Mouse (Mus musculus): ENCODE results near the gene Cbl. TPM values are rescaled to one million over a fixed set of nuclear protein-coding genes. Genes with fewer than 3 reads are reported as not detected.
A peak's percentile ranks its signal among the peaks of the same experiment; 100 is the strongest.

Cbl gene
- polyA plus RNA-seq, 1 experiment = 14.2 TPM

GRCm38 (mm10) chr9:44130034-44130433 is 103.8 kb downstream of the Cbl start:
- peak; percentile 73 for DNase-seq
- under 1% methylated on average over 27 of the region's 27 CpGs for WGBS
- Histone ChIP-seq H3K4me1 (ENCODE audit: control insufficient read depth, insufficient read depth, low read length) (peaks cover 17% of the 10 kb centered on the region), H3K4me3 (replicated peaks; ENCODE audit: extremely low read depth, low read depth, low read length) (peak overlapping the region; percentile 30)
- TF ChIP-seq POLR2A (IDR thresholded peaks at IDR 0.05; ENCODE audit: borderline replicate concordance, extremely low read depth, low read depth, low read length) = peak; percentile 64; the same call in 1 of the 2 replicates
- no peak for TF ChIP-seq CTCF (IDR thresholded peaks at IDR 0.05; ENCODE audit: insufficient read depth, low read length)

- DNase-seq = no peak
- 7% methylated on average over 9 of the region's 9 CpGs for WGBS
- Histone ChIP-seq H3K4me1 (ENCODE audit: control insufficient read depth, insufficient read depth, low read length) (peaks cover 18% of the 10 kb centered on the region), H3K4me3 (replicated peaks; ENCODE audit: extremely low read depth, low read depth, low read length) (peak overlapping the region; percentile 30)
- peak; percentile 40; the same call in 1 of the 2 replicates for TF ChIP-seq POLR2A (IDR thresholded peaks at IDR 0.05; ENCODE audit: borderline replicate concordance, extremely low read depth, low read depth, low read length)
- no peak for TF ChIP-seq CTCF (IDR thresholded peaks at IDR 0.05; ENCODE audit: insufficient read depth, low read length)
These were observed 104.2 kb downstream of the Cbl start for GRCm38 (mm10) chr9:44129633-44130032.

GRCm38 (mm10) chr9:44127351-44127801 is 106.5 kb downstream of the Cbl start:
- 25% methylated on average over 3 of the region's 3 CpGs for WGBS
- Histone ChIP-seq H3K4me3 (replicated peaks; ENCODE audit: extremely low read depth, low read depth, low read length) (no peak overlapping the region), H3K4me1 (ENCODE audit: control insufficient read depth, insufficient read depth, low read length) (peaks cover 18% of the 10 kb centered on the region)
- no peak for DNase-seq
- TF ChIP-seq POLR2A (IDR thresholded peaks at IDR 0.05; ENCODE audit: borderline replicate concordance, extremely low read depth, low read depth, low read length) = no peak
- no peak for TF ChIP-seq CTCF (IDR thresholded peaks at IDR 0.05; ENCODE audit: insufficient read depth, low read length)

GRCm38 (mm10) chr9:44126746-44127145 is 107.1 kb downstream of the Cbl start:
- WGBS = 54% methylated on average over 3 of the region's 3 CpGs
- no peak overlapping the region for H3K4me3 ChIP-seq (replicated peaks; ENCODE audit: extremely low read depth, low read depth, low read length)
- H3K4me1 ChIP-seq (ENCODE audit: control insufficient read depth, insufficient read depth, low read length) = peaks cover 18% of the 10 kb centered on the region
- TF ChIP-seq CTCF (IDR thresholded peaks at IDR 0.05; ENCODE audit: insufficient read depth, low read length) = no peak
- no peak for TF ChIP-seq POLR2A (IDR thresholded peaks at IDR 0.05; ENCODE audit: borderline replicate concordance, extremely low read depth, low read depth, low read length)
- no peak for DNase-seq

- TF ChIP-seq CTCF (IDR thresholded peaks at IDR 0.05; ENCODE audit: insufficient read depth, low read length) (peak; percentile 91), POLR2A (IDR thresholded peaks at IDR 0.05; ENCODE audit: borderline replicate concordance, extremely low read depth, low read depth, low read length) (no peak)
- WGBS = 29% methylated on average over 18 of the region's 18 CpGs
- Histone ChIP-seq H3K4me3 (replicated peaks; ENCODE audit: extremely low read depth, low read depth, low read length) (no peak overlapping the region), H3K4me1 (ENCODE audit: control insufficient read depth, insufficient read depth, low read length) (peaks cover 18% of the 10 kb centered on the region)
- DNase-seq = peak; percentile 78
These were observed 108.1 kb downstream of the Cbl start for GRCm38 (mm10) chr9:44125546-44126428.

GRCm38 (mm10) chr9:44125026-44125425 is 108.8 kb downstream of the Cbl start:
- 51% methylated on average over 5 of the region's 5 CpGs for WGBS

GRCm38 (mm10) chr9:44124317-44124716 is 109.5 kb downstream of the Cbl start:
- peaks cover 18% of the 10 kb centered on the region; the same call in 1 of the 2 replicates for H3K4me1 ChIP-seq (ENCODE audit: control insufficient read depth, insufficient read depth, low read length)
- peak; percentile 52 for TF ChIP-seq CTCF (IDR thresholded peaks at IDR 0.05; ENCODE audit: insufficient read depth, low read length)
- no peak for TF ChIP-seq POLR2A (IDR thresholded peaks at IDR 0.05; ENCODE audit: borderline replicate concordance, extremely low read depth, low read depth, low read length)
- no peak overlapping the region for H3K4me3 ChIP-seq (replicated peaks; ENCODE audit: extremely low read depth, low read depth, low read length)
- DNase-seq = no peak
- WGBS = 62% methylated on average over 6 of the region's 6 CpGs

More at GRCm38 (mm10) chr9:44125026-44125425, 108.8 kb downstream of the Cbl start:
- no peak overlapping the region for H3K4me3 ChIP-seq (replicated peaks; ENCODE audit: extremely low read depth, low read depth, low read length)
- H3K4me1 ChIP-seq (ENCODE audit: control insufficient read depth, insufficient read depth, low read length) = peaks cover 18% of the 10 kb centered on the region; the same call in 1 of the 2 replicates
- DNase-seq = no peak
- TF ChIP-seq POLR2A (IDR thresholded peaks at IDR 0.05; ENCODE audit: borderline replicate concordance, extremely low read depth, low read depth, low read length) (no peak), CTCF (IDR thresholded peaks at IDR 0.05; ENCODE audit: insufficient read depth, low read length) (no peak)

GRCm38 (mm10) chr9:44119948-44120465 is 113.8 kb downstream of the Cbl start:
- Histone ChIP-seq H3K4me1 (ENCODE audit: control insufficient read depth, insufficient read depth, low read length) (peaks cover 1% of the 10 kb centered on the region; the same call in 1 of the 2 replicates), H3K4me3 (replicated peaks; ENCODE audit: extremely low read depth, low read depth, low read length) (no peak overlapping the region)
- DNase-seq = no peak
- TF ChIP-seq POLR2A (IDR thresholded peaks at IDR 0.05; ENCODE audit: borderline replicate concordance, extremely low read depth, low read depth, low read length) (no peak), CTCF (IDR thresholded peaks at IDR 0.05; ENCODE audit: insufficient read depth, low read length) (no peak)
- WGBS = 57% methylated on average over 8 of the region's 8 CpGs

- peak; percentile 65 for TF ChIP-seq CTCF (IDR thresholded peaks at IDR 0.05; ENCODE audit: insufficient read depth, low read length)
- TF ChIP-seq POLR2A (IDR thresholded peaks at IDR 0.05; ENCODE audit: borderline replicate concordance, extremely low read depth, low read depth, low read length) = no peak
- no peaks in the 10 kb centered on the region for H3K4me1 ChIP-seq (ENCODE audit: control insufficient read depth, insufficient read depth, low read length)
- no peak for DNase-seq
- WGBS = 61% methylated on average over 5 of the region's 5 CpGs
- no peak overlapping the region for H3K4me3 ChIP-seq (replicated peaks; ENCODE audit: extremely low read depth, low read depth, low read length)
These were observed 114.8 kb downstream of the Cbl start for GRCm38 (mm10) chr9:44119011-44119410.
